Mouse (Mus musculus): Measurements from ENCODE around the gene Vpreb1.
"Not testable (repeated sequence)": the region's sequence is repeated elsewhere in the genome, so short reads cannot be mapped to it uniquely, and the experiment has no call there.

GRCm38 (mm10) chr16:16856054-16856453 is 14.6 kb downstream of the Vpreb1 start:
- TF ChIP-seq CTCF, EP300 (IDR thresholded peaks at IDR 0.05; ENCODE audit: low read depth): not testable (repeated sequence)
